Mouse (Mus musculus) erythroblast, embryonic 14.5 days (primary cell): ENCODE results near the gene Herpud1.

Experiments
- GATA1 ChIP-seq: IDR thresholded peaks from 2 replicates; pipeline ENCODE4 v1.6.1; 2012; ENCODE audit warnings: low read length, inconsistent platforms, mixed read lengths
- TAL1 ChIP-seq: IDR thresholded peaks from 3 replicates; pipeline ENCODE4 v1.6.1; 2012; ENCODE audit warnings: low read length, inconsistent platforms, mixed read lengths

GRCm38 (mm10) chr8:94395851-94396540 is 9.8 kb downstream of the Herpud1 start:
- TF ChIP-seq GATA1 (no peak), TAL1 (no peak)
